Mouse (Mus musculus): ENCODE data around the gene BC049715. TPM values are rescaled to one million over a fixed set of nuclear protein-coding genes. Genes with fewer than 3 reads are reported as not detected.

BC049715 gene
- polyA plus RNA-seq, 1 experiment from 2014 or later, result 0.46 TPM

GRCm38 (mm10) chr6:136816826-136817225 is 10.6 kb upstream of the BC049715 start:
- Histone ChIP-seq H3K4me3 (replicated peaks; ENCODE audit: low read length) (no peak overlapping the region), H3K27ac (ENCODE audit: low read length) (no peak overlapping the region), H3K4me1 (ENCODE audit: control insufficient read depth, insufficient read depth, low read length) (0 out of 2 replicates have a peak, but pooled peaks cover 3% of the 10 kb centered on the region), H3K9ac (ENCODE audit: low read length) (no peak overlapping the region), H3K4me2 (ENCODE audit: low read depth, low read length) (no peak overlapping the region), H3K9me3 (replicated peaks; ENCODE audit: control insufficient read depth, low read length) (no peaks in the 10 kb centered on the region), H3K27me3 (ENCODE audit: control insufficient read depth, insufficient read depth, low read length) (no peaks in the 10 kb centered on the region), H3K36me3 (ENCODE audit: control insufficient read depth, insufficient read depth, low read length) (peaks cover 50% of the 10 kb centered on the region)
- WGBS, result 93% methylated on average over 21 of the region's 21 CpGs
- no peak for ATAC-seq (ENCODE audit: insufficient read depth, low FRiP score)

GRCm38 (mm10) chr6:136817549-136817948 is 9.9 kb upstream of the BC049715 start:
- H3K9me3 ChIP-seq (replicated peaks; ENCODE audit: control insufficient read depth, low read length), result no peaks in the 10 kb centered on the region
- H3K9ac ChIP-seq (ENCODE audit: low read length), result no peak overlapping the region
- H3K4me1 ChIP-seq (ENCODE audit: control insufficient read depth, insufficient read depth, low read length), result 0 out of 2 replicates have a peak, but pooled peaks cover 3% of the 10 kb centered on the region
- no peak for ATAC-seq (ENCODE audit: insufficient read depth, low FRiP score)
- H3K27ac ChIP-seq (ENCODE audit: low read length), result no peak overlapping the region
- no peaks in the 10 kb centered on the region for H3K27me3 ChIP-seq (ENCODE audit: control insufficient read depth, insufficient read depth, low read length)
- no peak overlapping the region for H3K4me2 ChIP-seq (ENCODE audit: low read depth, low read length)
- no peak overlapping the region for H3K4me3 ChIP-seq (replicated peaks; ENCODE audit: low read length)
- 94% methylated on average over 3 of the region's 3 CpGs for WGBS
- H3K36me3 ChIP-seq (ENCODE audit: control insufficient read depth, insufficient read depth, low read length), result peaks cover 52% of the 10 kb centered on the region

- Histone ChIP-seq H3K4me1 (ENCODE audit: control insufficient read depth, insufficient read depth, low read length) (no peaks in the 10 kb centered on the region), H3K4me2 (ENCODE audit: low read depth, low read length) (no peak overlapping the region), H3K9ac (ENCODE audit: low read length) (no peak overlapping the region), H3K36me3 (ENCODE audit: control insufficient read depth, insufficient read depth, low read length) (peaks cover 52% of the 10 kb centered on the region), H3K4me3 (replicated peaks; ENCODE audit: low read length) (no peak overlapping the region), H3K27me3 (ENCODE audit: control insufficient read depth, insufficient read depth, low read length) (no peaks in the 10 kb centered on the region), H3K27ac (ENCODE audit: low read length) (no peak overlapping the region), H3K9me3 (replicated peaks; ENCODE audit: control insufficient read depth, low read length) (no peaks in the 10 kb centered on the region)
- ATAC-seq (ENCODE audit: insufficient read depth, low FRiP score), result no peak
- WGBS, result 96% methylated on average over 21 of the region's 21 CpGs
Observed at GRCm38 (mm10) chr6:136820381-136820780, 7.0 kb upstream of the BC049715 start.

- no peak overlapping the region for H3K4me3 ChIP-seq (replicated peaks; ENCODE audit: low read length)
- H3K4me2 ChIP-seq (ENCODE audit: low read depth, low read length), result no peak overlapping the region
- H3K36me3 ChIP-seq (ENCODE audit: control insufficient read depth, insufficient read depth, low read length), result peaks cover 46% of the 10 kb centered on the region
- ATAC-seq (ENCODE audit: insufficient read depth, low FRiP score), result no peak
- H3K27me3 ChIP-seq (ENCODE audit: control insufficient read depth, insufficient read depth, low read length), result no peaks in the 10 kb centered on the region
- H3K9ac ChIP-seq (ENCODE audit: low read length), result no peak overlapping the region
- 96% methylated on average over 18 of the region's 18 CpGs for WGBS
- no peak overlapping the region for H3K27ac ChIP-seq (ENCODE audit: low read length)
- H3K9me3 ChIP-seq (replicated peaks; ENCODE audit: control insufficient read depth, low read length), result no peaks in the 10 kb centered on the region
- H3K4me1 ChIP-seq (ENCODE audit: control insufficient read depth, insufficient read depth, low read length), result no peaks in the 10 kb centered on the region
Observed at GRCm38 (mm10) chr6:136821086-136821485, 6.3 kb upstream of the BC049715 start.

GRCm38 (mm10) chr6:136824987-136825386 is 2.4 kb upstream of the BC049715 start:
- Histone ChIP-seq H3K9ac (ENCODE audit: low read length) (no peak overlapping the region), H3K36me3 (ENCODE audit: control insufficient read depth, insufficient read depth, low read length) (peaks cover 27% of the 10 kb centered on the region)
- WGBS, result 91% methylated on average over 8 of the region's 8 CpGs

GRCm38 (mm10) chr6:136827116-136827515 is 310 bp upstream of the BC049715 start:
- no peak for ATAC-seq (ENCODE audit: insufficient read depth, low FRiP score)
- Histone ChIP-seq H3K36me3 (ENCODE audit: control insufficient read depth, insufficient read depth, low read length) (peaks cover 8% of the 10 kb centered on the region; the same call in 1 of the 2 replicates), H3K27ac (ENCODE audit: low read length) (peak overlapping the region; percentile 82; the same call in 1 of the 2 replicates), H3K9me3 (replicated peaks; ENCODE audit: control insufficient read depth, low read length) (no peaks in the 10 kb centered on the region), H3K27me3 (ENCODE audit: control insufficient read depth, insufficient read depth, low read length) (no peaks in the 10 kb centered on the region), H3K4me1 (ENCODE audit: control insufficient read depth, insufficient read depth, low read length) (0 out of 2 replicates have a peak, but pooled peaks cover 3% of the 10 kb centered on the region), H3K4me2 (ENCODE audit: low read depth, low read length) (peak overlapping the region; percentile 95), H3K4me3 (replicated peaks; ENCODE audit: low read length) (peak overlapping the region; percentile 100), H3K9ac (ENCODE audit: low read length) (peak overlapping the region; percentile 99)
- 13% methylated on average over 7 of the region's 7 CpGs for WGBS

More at GRCm38 (mm10) chr6:136824987-136825386, 2.4 kb upstream of the BC049715 start:
- Histone ChIP-seq H3K4me3 (replicated peaks; ENCODE audit: low read length) (no peak overlapping the region), H3K27ac (ENCODE audit: low read length) (no peak overlapping the region), H3K9me3 (replicated peaks; ENCODE audit: control insufficient read depth, low read length) (no peaks in the 10 kb centered on the region), H3K4me1 (ENCODE audit: control insufficient read depth, insufficient read depth, low read length) (0 out of 2 replicates have a peak, but pooled peaks cover 3% of the 10 kb centered on the region), H3K4me2 (ENCODE audit: low read depth, low read length) (no peak overlapping the region), H3K27me3 (ENCODE audit: control insufficient read depth, insufficient read depth, low read length) (no peaks in the 10 kb centered on the region)
- ATAC-seq (ENCODE audit: insufficient read depth, low FRiP score), result no peak

GRCm38 (mm10) chr6:136827881-136828561 is 595 bp downstream of the BC049715 start, which contains the start of gene Wbp11:
Gene Wbp11 (minus strand): TSS chr6:136828233.
- Histone ChIP-seq H3K36me3 (ENCODE audit: control insufficient read depth, insufficient read depth, low read length) (peaks cover 6% of the 10 kb centered on the region; the same call in 1 of the 2 replicates), H3K9me3 (replicated peaks; ENCODE audit: control insufficient read depth, low read length) (no peaks in the 10 kb centered on the region), H3K27me3 (ENCODE audit: control insufficient read depth, insufficient read depth, low read length) (no peaks in the 10 kb centered on the region), H3K4me2 (ENCODE audit: low read depth, low read length) (peak within 1 kb of the TSS; percentile 95), H3K4me3 (replicated peaks; ENCODE audit: low read length) (peak within 1 kb of the TSS; percentile 100), H3K4me1 (ENCODE audit: control insufficient read depth, insufficient read depth, low read length) (0 out of 2 replicates have a peak, but pooled peaks cover 3% of the 10 kb centered on the region), H3K9ac (ENCODE audit: low read length) (peak within 1 kb of the TSS; percentile 99), H3K27ac (ENCODE audit: low read length) (peak within 1 kb of the TSS; percentile 83)
- peak; percentile 100 for ATAC-seq (ENCODE audit: insufficient read depth, low FRiP score)
- under 1% methylated on average over 45 of the region's 45 CpGs for WGBS

- WGBS, result 32% methylated on average over 4 of the region's 4 CpGs
- H3K9me3 ChIP-seq (replicated peaks; ENCODE audit: control insufficient read depth, low read length), result no peaks in the 10 kb centered on the region
- peak overlapping the region; percentile 83 for H3K27ac ChIP-seq (ENCODE audit: low read length)
- peak overlapping the region; percentile 58 for H3K4me3 ChIP-seq (replicated peaks; ENCODE audit: low read length)
- H3K9ac ChIP-seq (ENCODE audit: low read length), result peak overlapping the region; percentile 72
- H3K36me3 ChIP-seq (ENCODE audit: control insufficient read depth, insufficient read depth, low read length), result peaks cover 4% of the 10 kb centered on the region; the same call in 1 of the 2 replicates
- no peak for ATAC-seq (ENCODE audit: insufficient read depth, low FRiP score)
- H3K4me2 ChIP-seq (ENCODE audit: low read depth, low read length), result peak overlapping the region; percentile 67
- no peaks in the 10 kb centered on the region for H3K27me3 ChIP-seq (ENCODE audit: control insufficient read depth, insufficient read depth, low read length)
- 0 out of 2 replicates have a peak, but pooled peaks cover 3% of the 10 kb centered on the region for H3K4me1 ChIP-seq (ENCODE audit: control insufficient read depth, insufficient read depth, low read length)
Observed at GRCm38 (mm10) chr6:136828681-136829080, 1.3 kb downstream of the BC049715 start.

- Histone ChIP-seq H3K4me1 (ENCODE audit: control insufficient read depth, insufficient read depth, low read length) (0 out of 2 replicates have a peak, but pooled peaks cover 3% of the 10 kb centered on the region), H3K4me2 (ENCODE audit: low read depth, low read length) (no peak overlapping the region), H3K4me3 (replicated peaks; ENCODE audit: low read length) (no peak overlapping the region), H3K27ac (ENCODE audit: low read length) (no peak overlapping the region), H3K9ac (ENCODE audit: low read length) (no peak overlapping the region), H3K36me3 (ENCODE audit: control insufficient read depth, insufficient read depth, low read length) (no peaks in the 10 kb centered on the region), H3K9me3 (replicated peaks; ENCODE audit: control insufficient read depth, low read length) (no peaks in the 10 kb centered on the region), H3K27me3 (ENCODE audit: control insufficient read depth, insufficient read depth, low read length) (no peaks in the 10 kb centered on the region)
- ATAC-seq (ENCODE audit: insufficient read depth, low FRiP score), result no peak
- 68% methylated on average over 5 of the region's 5 CpGs for WGBS
Observed at GRCm38 (mm10) chr6:136831712-136832111, 4.3 kb downstream of the BC049715 start.

Data from stomach, embryonic 16.5 days (tissue).